ENCODE assay signal across 27 mouse cellular contexts in the genomic region with DNA sequence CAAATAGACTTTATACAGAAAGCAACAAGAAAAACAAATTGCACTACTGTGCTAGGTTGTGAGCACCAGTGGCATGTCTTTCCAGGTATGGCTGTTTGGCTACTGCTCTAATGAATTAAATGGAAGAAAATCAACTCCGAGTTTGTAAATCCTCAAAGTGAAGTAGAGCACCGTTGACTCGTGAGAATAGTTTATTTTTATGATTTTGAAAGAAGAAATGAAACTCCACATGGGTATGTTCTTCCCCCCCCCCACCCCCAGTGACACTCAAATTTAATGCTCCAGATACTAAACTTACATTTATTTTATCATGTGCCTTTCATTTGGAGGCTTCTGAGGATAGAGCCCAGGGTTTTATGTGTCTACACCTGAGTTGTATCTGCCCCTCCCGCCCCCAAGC.
"Had no signal": no experiment of that assay in that cellular context is flagged by ENCODE, and none has a peak within 500 bp of the region (broad histone marks: within the 10 kb centered on the region; RNA-seq: fewer than 3 reads in every experiment).

No protein-coding gene starts in this region.

- H3K4me3 ChIP-seq: heart, embryonic 10.5 days; heart, embryonic 12.5 days; heart, embryonic 13.5 days; heart, embryonic 15.5 days; hindbrain, embryonic 10.5 days; hindbrain, embryonic 12.5 days; hindbrain, embryonic 13.5 days; hindbrain, embryonic 15.5 days; intestine, embryonic 15.5 days; kidney, embryonic 15.5 days; layer of hippocampus, adult 2 months had no signal

- H3K9ac ChIP-seq: heart, embryonic 12.5 days; heart, embryonic 13.5 days; heart, embryonic 15.5 days; hindbrain, embryonic 12.5 days; hindbrain, embryonic 13.5 days; hindbrain, embryonic 14.5 days; hindbrain, embryonic 15.5 days; intestine, embryonic 15.5 days; kidney, embryonic 15.5 days had no signal

- H3K4me1 ChIP-seq: heart, embryonic 12.5 days; heart, embryonic 15.5 days; hindbrain, embryonic 10.5 days; hindbrain, embryonic 12.5 days; hindbrain, embryonic 13.5 days; hindbrain, embryonic 15.5 days; intestine, embryonic 15.5 days; kidney, embryonic 15.5 days had no signal

- H3K27me3 ChIP-seq: heart, embryonic 12.5 days; heart, embryonic 13.5 days; heart, embryonic 15.5 days; hindbrain, embryonic 12.5 days; hindbrain, embryonic 13.5 days; hindbrain, embryonic 15.5 days; intestine, embryonic 15.5 days; kidney, embryonic 15.5 days had no signal

- H3K36me3 ChIP-seq: heart, embryonic 10.5 days; heart, embryonic 12.5 days; heart, embryonic 13.5 days; heart, embryonic 15.5 days; hindbrain, embryonic 10.5 days; hindbrain, embryonic 12.5 days; hindbrain, embryonic 13.5 days; hindbrain, embryonic 15.5 days; intestine, embryonic 15.5 days; kidney, embryonic 15.5 days had no signal

- H3K27ac ChIP-seq: heart, embryonic 10.5 days; heart, embryonic 13.5 days; heart, embryonic 15.5 days; hindbrain, embryonic 10.5 days; hindbrain, embryonic 12.5 days; hindbrain, embryonic 13.5 days; hindbrain, embryonic 14.5 days; hindbrain, embryonic 15.5 days; hindbrain, postnatal 0 days; intestine, embryonic 15.5 days; kidney, embryonic 15.5 days; kidney, postnatal 0 days; layer of hippocampus, adult 2 months had no signal

- DNase-seq: heart, postnatal 10 days; heart, postnatal 14 days; heart, postnatal 36 days; heart, postnatal 4 days; kidney, adult 11 months; kidney, adult 18-20 months; kidney, postnatal 10 days; kidney, postnatal 14 days; kidney, postnatal 25 days; kidney, postnatal 36 days; kidney, postnatal 4 days; layer of hippocampus, postnatal 36 days had no signal

- H3K4me2 ChIP-seq: heart, embryonic 11.5 days; heart, embryonic 12.5 days; heart, embryonic 13.5 days; heart, embryonic 15.5 days; hindbrain, embryonic 12.5 days; hindbrain, embryonic 13.5 days; hindbrain, embryonic 14.5 days; hindbrain, embryonic 15.5 days; intestine, embryonic 15.5 days; kidney, embryonic 15.5 days had no signal

- H3K9me3 ChIP-seq: heart, embryonic 10.5 days; heart, embryonic 12.5 days; heart, embryonic 13.5 days; heart, embryonic 15.5 days; hindbrain, embryonic 10.5 days; hindbrain, embryonic 12.5 days; hindbrain, embryonic 15.5 days; intestine, embryonic 15.5 days; kidney, embryonic 15.5 days had no signal
